Mouse (Mus musculus) bone marrow macrophage, adult 2 months (primary cell): Measurements from ENCODE around the gene Lmo1.

Source experiments
- CTCF ChIP-seq: IDR thresholded peaks from 2 replicates; pipeline ENCODE4 v1.5.1; 2012; ENCODE audit warnings: low read depth, mild to moderate bottlenecking, low read length, moderate library complexity
- POLR2A ChIP-seq: IDR thresholded peaks from 2 replicates; pipeline ENCODE4 v1.6.1; 2012; ENCODE audit warnings: mild to moderate bottlenecking, low read depth, low read length, borderline replicate concordance

GRCm38 (mm10) chr7:109170441-109170820, 4.6 kb downstream of the Lmo1 start:
- TF ChIP-seq CTCF (peak; percentile 84), POLR2A (no peak)
